ENCODE assay signal across 24 mouse cellular contexts in the genomic region with DNA sequence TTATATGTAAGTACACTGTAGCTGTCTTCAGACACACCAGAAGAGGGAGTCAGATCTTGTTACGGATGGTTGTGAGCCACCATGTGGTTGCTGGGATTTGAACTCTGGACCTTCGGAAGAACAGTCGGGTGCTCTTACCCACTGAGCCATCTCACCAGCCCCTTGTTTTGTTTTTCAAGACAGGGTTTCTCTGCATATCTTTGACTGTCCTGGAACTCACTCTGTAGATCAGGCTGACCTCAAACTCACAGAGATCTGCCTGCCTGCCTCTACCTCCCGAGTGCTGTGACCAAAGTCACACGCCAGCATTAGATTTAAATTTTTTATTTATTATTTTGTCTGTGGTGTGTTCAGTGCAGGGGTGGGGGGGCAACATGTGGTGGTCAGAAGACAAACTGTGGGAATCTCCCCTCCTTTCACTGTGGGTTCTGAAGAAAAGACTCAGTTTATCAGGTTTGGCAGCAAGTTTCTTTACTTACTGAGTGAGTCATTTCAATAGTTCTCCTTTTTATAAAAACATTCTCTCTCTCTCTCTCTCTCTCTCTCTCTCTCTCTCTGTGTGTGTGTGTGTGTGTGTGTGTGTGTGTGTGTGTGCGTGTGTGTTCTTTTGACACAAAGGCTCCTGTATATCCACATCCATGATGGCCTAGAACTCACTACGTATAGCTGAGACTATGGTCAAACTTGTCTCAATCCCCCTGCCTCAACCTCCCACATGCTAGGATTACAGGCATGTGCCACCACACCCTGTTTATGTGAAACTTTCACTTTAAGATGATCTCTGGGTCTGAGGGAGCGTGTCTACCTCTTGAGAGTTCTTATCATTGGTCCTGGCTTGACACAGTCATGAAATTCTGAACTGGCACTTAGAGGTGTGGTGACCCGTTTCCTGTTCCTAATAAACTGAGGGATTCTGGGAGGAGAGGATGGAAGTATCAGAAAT. TPM values are rescaled to one million over a fixed set of nuclear protein-coding genes. Genes with fewer than 3 reads are reported as not detected.
"Had no signal": no experiment of that assay in that cellular context is flagged by ENCODE, and none has a peak within 500 bp of the region (broad histone marks: within the 10 kb centered on the region; RNA-seq: fewer than 3 reads in every experiment).

No protein-coding gene starts in this region.

RNA-seq across cellular contexts. Expression of gene Hand1, which starts 14.1 kb away (rescaled TPM):
- total RNA-seq: common myeloid progenitor, adult 5-6 weeks; forebrain, postnatal 0 days; gastrocnemius, adult 18-20 months; gastrocnemius, adult 2 months; gastrocnemius, adult 8-10 months; gastrocnemius, postnatal 10 days; gastrocnemius, postnatal 14 days; gastrocnemius, postnatal 25 days; gastrocnemius, postnatal 36 days; gastrocnemius, postnatal 4 days; granulocyte monocyte progenitor cell, adult 5-6 weeks; heart, adult 18-20 months; heart, adult 2 months; heart, adult 8-10 months had no signal
- polyA plus RNA-seq: cortical plate, adult 2 months; erythroblast, embryonic 14.5 days; forebrain, embryonic 10.5 days; forebrain, embryonic 11.5 days; forebrain, embryonic 12.5 days; forebrain, embryonic 13.5 days; forebrain, embryonic 14.5 days; forebrain, embryonic 15.5 days; forebrain, embryonic 16.5 days; forebrain, postnatal 0 days; gonadal fat pad, adult 2 months; heart, adult 2 months had no signal
